ENCODE assay signal across 28 mouse cellular contexts in genomic region chr3:51321141-51321540, GRCm38 (mm10).
"Had no signal": no experiment of that assay in that cellular context is flagged by ENCODE, and none has a peak within 500 bp of the region (broad histone marks: within the 10 kb centered on the region; RNA-seq: fewer than 3 reads in every experiment).

No protein-coding gene starts in this region.

- ATAC-seq: forebrain, embryonic 13.5 days; forebrain, embryonic 14.5 days; forebrain, embryonic 15.5 days; forebrain, embryonic 16.5 days; forebrain, postnatal 0 days had no signal

- H3K27ac ChIP-seq: embryonic facial prominence, embryonic 10.5 days; embryonic facial prominence, embryonic 12.5 days; embryonic facial prominence, embryonic 13.5 days; embryonic facial prominence, embryonic 15.5 days; forebrain, embryonic 10.5 days; forebrain, embryonic 12.5 days; forebrain, embryonic 13.5 days; forebrain, embryonic 15.5 days; gastrocnemius, adult 2 months; heart, adult 2 months had no signal

- H3K9me3 ChIP-seq: embryonic facial prominence, embryonic 12.5 days; embryonic facial prominence, embryonic 13.5 days; embryonic facial prominence, embryonic 15.5 days; forebrain, embryonic 12.5 days; forebrain, embryonic 15.5 days had no signal

- H3K9ac ChIP-seq: embryonic facial prominence, embryonic 12.5 days; embryonic facial prominence, embryonic 13.5 days; embryonic facial prominence, embryonic 15.5 days; forebrain, embryonic 12.5 days; forebrain, embryonic 13.5 days; forebrain, embryonic 15.5 days; forebrain, postnatal 0 days had no signal

- H3K27me3 ChIP-seq: embryonic facial prominence, embryonic 12.5 days; embryonic facial prominence, embryonic 13.5 days; embryonic facial prominence, embryonic 15.5 days; forebrain, embryonic 12.5 days; forebrain, embryonic 13.5 days; forebrain, embryonic 15.5 days had no signal

- H3K4me2 ChIP-seq: embryonic facial prominence, embryonic 12.5 days; embryonic facial prominence, embryonic 13.5 days; embryonic facial prominence, embryonic 15.5 days; forebrain, embryonic 12.5 days; forebrain, embryonic 13.5 days; forebrain, embryonic 15.5 days had no signal

- DNase-seq: cerebellum, adult 2 months; cerebellum, adult 8-10 months; cerebellum, adult 9-10 months; cerebellum, adult 9-11 months; cerebellum, postnatal 10 days; cerebellum, postnatal 14 days; cerebellum, postnatal 25 days; cerebellum, postnatal 36 days; embryo, embryonic 11 days; forebrain, postnatal 0 days; gastrocnemius, adult 2 months; gastrocnemius, postnatal 10 days; gastrocnemius, postnatal 14 days; gastrocnemius, postnatal 25 days; gastrocnemius, postnatal 36 days; heart, adult 18-20 months; heart, adult 2 months had no signal

- H3K4me1 ChIP-seq: embryonic facial prominence, embryonic 10.5 days; embryonic facial prominence, embryonic 12.5 days; embryonic facial prominence, embryonic 13.5 days; embryonic facial prominence, embryonic 15.5 days; forebrain, embryonic 10.5 days; forebrain, embryonic 12.5 days; forebrain, embryonic 13.5 days; forebrain, embryonic 15.5 days had no signal

- H3K4me3 ChIP-seq: embryonic facial prominence, embryonic 10.5 days; embryonic facial prominence, embryonic 12.5 days; embryonic facial prominence, embryonic 13.5 days; embryonic facial prominence, embryonic 15.5 days; erythroblast, embryonic 14.5 days; forebrain, embryonic 10.5 days; forebrain, embryonic 12.5 days; forebrain, embryonic 13.5 days; forebrain, embryonic 15.5 days; gastrocnemius, adult 2 months; heart, adult 2 months had no signal
